In the genomic region with DNA sequence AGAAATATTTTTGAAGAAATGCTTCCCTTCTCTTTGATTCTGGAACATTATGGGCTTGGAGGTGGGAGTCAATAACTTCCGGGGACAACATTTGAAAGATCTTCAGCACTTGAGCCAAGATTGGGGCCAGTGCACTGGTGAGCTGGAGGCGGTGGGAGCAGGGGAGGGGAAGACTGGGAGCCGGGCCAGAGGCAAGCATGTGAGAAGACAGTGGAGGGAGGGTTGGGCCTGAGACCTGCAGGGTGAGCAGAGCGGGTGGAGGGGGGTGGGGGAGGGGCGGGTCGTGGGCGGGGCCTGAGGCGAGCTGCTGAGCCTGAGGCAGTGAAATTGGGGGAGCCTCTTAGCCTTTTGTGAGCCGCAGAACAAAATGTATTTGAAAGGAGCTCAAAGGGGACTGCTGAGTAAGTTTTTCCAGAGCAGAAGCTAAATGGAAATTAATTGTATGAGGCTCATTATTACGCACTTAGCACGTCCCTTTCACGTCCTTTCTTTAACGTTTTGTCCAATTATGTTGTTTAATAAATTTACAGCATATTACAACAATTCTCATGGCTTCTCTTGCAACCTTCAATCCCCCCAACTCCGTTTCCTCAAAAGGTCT, we compare ENCODE assay signal across 8 mouse cellular contexts.
DNase-seq lines count a peak whose midpoint lies in the region; ATAC-seq and TF ChIP-seq lines count a peak whose summit lies in the region.

No protein-coding gene starts in this region.

- H3K27ac ChIP-seq in ES-E14 (ENCODE audit: insufficient read depth, low read depth, low read length, poor library complexity, severe bottlenecking): no peak overlapping the region
- H3K27ac ChIP-seq in forebrain, postnatal 0 days (ENCODE audit: low read depth, low read length): no peak overlapping the region
- H3K27ac ChIP-seq in stomach, embryonic 14.5 days (ENCODE audit: low read length): no peak overlapping the region

- in situ Hi-C loops in ES-E14 (cut with MboI; ENCODE audit: low sequenced_read_pairs in 2 of 2, unreplicated experiment in 2 of 2): no loop called here

- no peak for TF ChIP-seq CTCF in forebrain, postnatal 0 days (IDR thresholded peaks at IDR 0.05; ENCODE audit: low read depth)

- no peak overlapping the region for H3K4me3 ChIP-seq in ES-E14 (ENCODE audit: insufficient read depth in 1 of 2, low read depth in 1 of 2, low read length in 2 of 2, poor library complexity in 1 of 2, severe bottlenecking in 1 of 2)
- no peak overlapping the region for H3K4me3 ChIP-seq in forebrain, postnatal 0 days (ENCODE audit: low read depth, low read length)
- H3K4me3 ChIP-seq in stomach, embryonic 14.5 days (ENCODE audit: low read depth, low read length): no peak overlapping the region

- no peak overlapping the region for H3K4me2 ChIP-seq in forebrain, postnatal 0 days (ENCODE audit: low read depth)
- H3K4me2 ChIP-seq in stomach, embryonic 14.5 days (replicated peaks; ENCODE audit: low read depth, low read length): 0 out of 2 replicates have a peak overlapping the region, but pooled peaks have one; percentile 10

- ATAC-seq in forebrain, postnatal 0 days: peak; percentile 72
- ATAC-seq in stomach, embryonic 14.5 days (ENCODE audit: insufficient number of reproducible peaks, insufficient read depth, low FRiP score, low read depth): peak; percentile 91

- H3K27me3 ChIP-seq in forebrain, postnatal 0 days (ENCODE audit: insufficient read depth, low read length): no peaks in the 10 kb centered on the region
- no peaks in the 10 kb centered on the region for H3K27me3 ChIP-seq in stomach, embryonic 14.5 days (ENCODE audit: control insufficient read depth, insufficient read depth, low read length)

- peaks cover 0 to 6% of the 10 kb centered on the region in 2 experiments; a peak in 2 of 4 replicates for H3K4me1 ChIP-seq in ES-E14 (ENCODE audit: control insufficient read depth in 2 of 2, insufficient read depth in 2 of 2, low read length in 2 of 2, poor library complexity in 1 of 2)
- peaks cover 7% of the 10 kb centered on the region for H3K4me1 ChIP-seq in forebrain, postnatal 0 days (ENCODE audit: insufficient read depth)
- no peaks in the 10 kb centered on the region for H3K4me1 ChIP-seq in stomach, embryonic 14.5 days (ENCODE audit: control insufficient read depth, insufficient read depth, low read length)

- H3K36me3 ChIP-seq in ES-E14 (ENCODE audit: control insufficient read depth, insufficient read depth, low read length, poor library complexity, severe bottlenecking): no peaks in the 10 kb centered on the region
- no peaks in the 10 kb centered on the region for H3K36me3 ChIP-seq in forebrain, postnatal 0 days (ENCODE audit: insufficient read depth)
- no peaks in the 10 kb centered on the region for H3K36me3 ChIP-seq in stomach, embryonic 14.5 days (ENCODE audit: control insufficient read depth, insufficient read depth, low read length)

- H3K9me3 ChIP-seq in ES-E14 (ENCODE audit: control insufficient read depth, insufficient read depth, low read depth, low read length): no peaks in the 10 kb centered on the region
- H3K9me3 ChIP-seq in forebrain, postnatal 0 days (ENCODE audit: low read length): peaks cover 8% of the 10 kb centered on the region; the same call in 1 of the 2 replicates
- no peaks in the 10 kb centered on the region for H3K9me3 ChIP-seq in stomach, embryonic 14.5 days (ENCODE audit: control insufficient read depth, low read depth, low read length)

- DNase-seq in cerebellum, postnatal 10 days: peak; percentile 81 to 89
- no peak for DNase-seq in cerebellum, adult 11-12 months
- peak; percentile 39 for DNase-seq in ES-E14 (ENCODE audit: low read depth, low spot score)
- DNase-seq in forebrain, postnatal 0 days: peak; percentile 34
- peak; percentile 68 for DNase-seq in kidney, postnatal 10 days
- peak; percentile 63 to 84 for DNase-seq in lung, postnatal 4 days
- DNase-seq in adrenal gland, adult 18-20 months (ENCODE audit: low spot score in 2 of 2): no peak

- H3K9ac ChIP-seq in ES-E14 (ENCODE audit: insufficient read depth, low read depth, low read length, poor library complexity, severe bottlenecking): no peak overlapping the region
- no peak overlapping the region for H3K9ac ChIP-seq in forebrain, postnatal 0 days
- no peak overlapping the region for H3K9ac ChIP-seq in stomach, embryonic 14.5 days (replicated peaks; ENCODE audit: low read depth, low read length)

- WGBS in forebrain, postnatal 0 days: 4% methylated on average over 13 of the region's 14 CpGs
- WGBS in stomach, embryonic 14.5 days: 22% methylated on average over 14 of the region's 14 CpGs

TF ChIP-seq in ES-E14, 5 proteins besides CTCF, POLR2A, EP300 and RAD21:
- TF ChIP-seq ZC3H11A (IDR thresholded peaks at IDR 0.05; ENCODE audit: borderline replicate concordance, low read depth, low read length) (no peak), CHD2 (IDR thresholded peaks at IDR 0.05; ENCODE audit: low read depth, low read length) (no peak), MAFK (IDR thresholded peaks at IDR 0.05; ENCODE audit: insufficient read depth, low read depth, low read length) (no peak), ZNF384 (IDR thresholded peaks at IDR 0.05; ENCODE audit: low read depth, low read length) (no peak), HCFC1 (IDR thresholded peaks at IDR 0.05; ENCODE audit: borderline replicate concordance, insufficient read depth, low read length) (no peak)

Comparison
In these comparisons a context has a peak if more than half of its experiments do, and no peak if none do; other contexts are left out.
1. DNase-seq: peak in cerebellum, postnatal 10 days (2 of 2), ES-E14 (single experiment), forebrain, postnatal 0 days (single experiment), kidney, postnatal 10 days (single experiment) and lung, postnatal 4 days (2 of 2); none in cerebellum, adult 11-12 months (single experiment) and adrenal gland, adult 18-20 months (0 of 2).